Mouse (Mus musculus): Measurements from ENCODE around the gene Vpreb3.
A peak's percentile ranks its signal among the peaks of the same experiment; 100 is the strongest.

Vpreb3 gene

DNA sequence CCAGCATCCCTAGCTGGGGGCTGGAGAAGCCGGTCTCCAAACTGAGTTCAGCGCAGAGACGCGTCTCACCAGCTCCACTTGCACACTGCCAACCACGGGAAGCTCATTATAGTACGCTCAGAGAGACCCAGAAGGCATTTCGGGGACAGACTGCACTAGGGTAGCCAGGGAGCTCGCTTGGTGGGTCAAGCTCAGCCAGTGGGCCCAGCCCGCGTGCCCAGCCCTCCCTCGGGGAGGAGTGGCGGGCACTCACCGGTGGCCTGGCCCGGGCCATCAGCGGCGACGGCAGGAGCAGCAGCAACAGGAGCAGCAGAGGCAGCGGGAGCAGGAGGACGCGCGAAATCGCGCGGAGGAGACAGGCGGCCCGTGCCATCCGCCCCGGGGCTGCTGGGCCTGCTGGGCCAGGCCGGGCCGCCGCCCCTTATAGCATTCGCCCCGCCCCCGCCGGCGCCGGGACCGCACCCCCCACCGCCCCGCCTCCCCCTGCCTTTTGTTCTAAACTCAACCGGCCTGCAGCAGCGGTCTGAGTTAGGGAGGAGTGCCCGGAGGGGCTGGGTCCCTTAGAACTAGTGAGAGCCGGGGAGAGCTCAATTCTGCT, 10.7 kb upstream of the Vpreb3 start:
- peak; percentile 86 for DNase-seq (ENCODE audit: low read depth, low spot score)

DNA sequence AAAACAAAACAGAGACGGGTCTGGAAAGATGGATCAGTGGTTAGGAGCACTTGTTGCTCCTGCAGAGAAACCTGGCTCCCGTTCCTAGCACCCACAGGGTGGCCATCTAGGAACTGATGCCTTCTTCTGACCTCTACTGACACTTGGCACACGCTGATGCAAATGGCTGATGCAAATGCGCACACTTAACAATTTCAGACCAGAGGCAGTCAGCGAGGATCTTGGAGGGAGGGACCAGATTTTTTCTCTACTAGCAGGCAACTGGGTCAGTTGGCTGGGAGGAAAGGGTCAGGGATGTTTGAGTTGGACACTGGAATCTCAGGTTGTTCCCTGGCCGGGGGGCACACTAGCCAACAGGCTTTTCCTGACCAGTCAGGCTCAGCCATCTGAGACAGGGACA, 10.0 kb upstream of the Vpreb3 start, which contains the start of gene Chchd10:
Gene Chchd10 (plus strand): TSS at position 240 of the 400 bp plus-strand sequence.
- DNase-seq (ENCODE audit: low read depth, low spot score): peak; percentile 52

DNA sequence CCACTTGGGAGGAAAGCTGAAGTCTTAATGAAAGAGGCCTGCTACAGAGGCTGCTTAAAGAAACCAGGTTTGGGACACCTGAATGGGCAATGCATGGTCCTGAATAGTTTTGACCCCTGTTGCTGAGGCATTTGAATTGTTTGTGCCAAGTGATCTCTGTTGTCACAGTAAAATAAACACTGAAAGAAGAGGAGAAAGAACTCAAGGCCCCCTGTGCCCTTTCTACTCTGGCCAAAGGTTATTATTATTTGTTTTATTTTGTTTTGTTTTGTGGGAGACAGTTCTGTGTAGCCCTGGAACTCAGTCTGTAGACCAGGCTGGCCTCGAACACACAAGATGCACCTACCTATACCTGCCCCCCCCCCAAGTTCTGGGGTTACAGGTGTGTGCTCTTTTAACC, 7.9 kb upstream of the Vpreb3 start:
- no peak for DNase-seq (ENCODE audit: low read depth, low spot score)

DNA sequence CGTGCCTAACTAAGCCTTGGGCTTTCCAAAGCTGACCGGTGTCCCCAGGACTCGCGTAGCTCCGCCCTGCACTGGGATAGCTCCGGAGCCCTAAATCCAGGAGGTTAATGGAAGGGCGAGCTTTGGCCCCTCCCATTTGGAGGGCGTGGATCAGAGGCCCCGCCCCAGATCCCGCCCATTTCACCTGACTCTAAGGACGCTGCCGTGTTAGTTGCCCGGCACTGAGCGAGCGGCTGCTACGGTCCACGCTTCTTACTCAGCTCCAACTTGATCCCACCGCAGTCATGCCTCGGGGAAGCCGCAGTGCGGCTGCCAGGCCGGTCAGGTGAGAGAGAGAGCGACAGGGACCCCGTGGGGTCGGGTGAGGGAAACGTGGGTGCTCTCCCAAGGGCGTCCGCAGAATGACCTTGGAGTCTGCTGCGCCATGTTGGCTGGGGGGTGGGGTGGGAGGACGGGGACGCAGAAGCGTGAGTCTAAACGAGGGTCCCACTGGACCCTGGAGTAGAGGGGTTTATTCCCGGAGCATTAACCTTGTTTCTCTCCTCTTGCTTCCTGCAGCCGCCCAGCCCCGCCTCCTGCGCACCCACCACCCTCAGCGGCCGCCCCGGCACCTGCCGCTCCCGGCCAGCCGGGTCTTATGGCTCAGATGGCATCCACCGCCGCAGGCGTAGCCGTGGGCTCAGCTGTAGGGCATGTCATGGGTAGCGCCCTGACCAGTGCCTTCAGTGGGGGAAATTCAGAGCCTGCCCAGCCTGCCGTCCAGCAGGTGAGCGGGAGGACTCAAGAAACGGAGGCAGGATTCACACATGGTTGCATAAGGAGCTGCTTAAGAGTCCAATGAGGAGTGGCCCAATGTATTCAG, 6.9 kb upstream of the Vpreb3 start, which contains the start of gene Mmp11:
Gene Mmp11 (minus strand): TSS at position 817 of the 862 bp plus-strand sequence.
- peak; percentile 95 for DNase-seq (ENCODE audit: low read depth, low spot score)

DNA sequence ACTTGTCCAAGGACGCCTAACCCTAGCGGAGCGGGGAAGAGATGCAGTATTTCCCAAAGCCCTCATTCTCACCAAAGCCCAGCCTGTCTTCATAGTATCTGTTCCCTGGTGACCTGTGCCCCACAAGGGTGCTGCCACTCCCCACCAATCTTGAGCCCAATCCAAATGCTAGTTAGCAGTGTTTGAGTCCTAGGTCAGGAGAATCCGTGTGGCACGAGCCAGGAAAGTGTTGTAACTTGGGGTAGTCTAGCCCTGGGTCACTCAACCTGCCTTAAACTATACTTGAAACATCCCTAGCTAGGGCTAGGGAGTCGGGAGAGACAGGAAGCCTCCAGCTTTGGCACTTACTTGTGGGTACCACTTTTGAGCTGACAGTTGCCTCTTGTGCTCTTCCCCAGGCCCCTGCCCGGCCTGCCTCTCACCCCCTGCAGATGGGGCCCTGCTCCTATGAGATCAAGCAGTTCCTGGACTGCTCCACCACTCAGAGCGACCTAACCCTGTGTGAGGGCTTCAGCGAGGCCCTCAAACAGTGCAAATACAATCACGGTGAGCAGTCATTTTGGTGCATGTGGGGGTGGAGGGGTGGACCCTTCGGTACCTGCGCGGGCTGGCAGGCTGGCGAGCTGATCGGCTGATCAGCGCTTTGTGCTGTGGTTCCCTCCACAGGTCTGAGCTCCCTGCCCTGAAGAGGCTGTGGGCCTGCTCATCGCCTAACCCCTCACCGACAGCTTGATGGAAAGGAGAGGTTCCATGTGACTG, 5.8 kb upstream of the Vpreb3 start:
- DNase-seq (ENCODE audit: low read depth, low spot score): peak; percentile 83

DNA sequence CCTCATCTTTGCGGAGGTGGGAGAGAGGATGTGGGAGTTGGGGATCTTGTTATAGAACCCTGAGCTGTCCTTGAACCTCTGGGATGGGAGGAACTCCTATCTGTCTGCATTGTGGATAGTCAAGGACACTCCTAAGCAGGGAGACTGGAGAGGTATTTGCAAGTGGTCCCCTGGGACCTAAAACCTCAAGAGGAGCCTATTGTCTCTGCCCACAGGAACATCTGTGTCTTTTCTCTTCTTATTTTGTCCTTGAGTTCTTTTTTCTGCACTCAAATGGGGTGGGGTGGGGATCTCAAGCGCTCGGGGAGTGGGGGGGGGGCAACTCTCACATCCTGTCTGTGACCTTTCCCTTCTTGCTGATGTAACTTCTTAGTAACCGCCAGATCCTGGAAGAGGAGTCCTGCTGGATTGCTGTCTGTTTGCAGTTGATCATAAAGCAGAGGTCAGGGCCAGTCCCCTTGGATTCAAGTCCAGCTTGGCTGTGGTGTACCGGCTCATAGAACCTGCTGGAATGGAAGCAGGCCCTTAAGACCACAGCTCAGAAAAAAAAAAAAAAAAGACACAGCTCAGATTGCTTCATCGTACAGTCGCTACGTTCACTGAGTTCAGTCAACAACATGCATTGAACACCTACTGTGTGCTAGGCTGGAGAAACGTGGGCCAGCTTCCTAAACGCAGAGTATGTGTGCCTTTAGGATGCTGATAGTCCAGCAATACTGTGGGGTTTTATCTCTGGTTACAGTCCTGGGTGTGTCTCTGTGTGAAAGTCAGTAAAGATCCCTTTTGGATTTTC, 4.8 kb upstream of the Vpreb3 start:
- peak; percentile 99 for DNase-seq (ENCODE audit: low read depth, low spot score)

DNA sequence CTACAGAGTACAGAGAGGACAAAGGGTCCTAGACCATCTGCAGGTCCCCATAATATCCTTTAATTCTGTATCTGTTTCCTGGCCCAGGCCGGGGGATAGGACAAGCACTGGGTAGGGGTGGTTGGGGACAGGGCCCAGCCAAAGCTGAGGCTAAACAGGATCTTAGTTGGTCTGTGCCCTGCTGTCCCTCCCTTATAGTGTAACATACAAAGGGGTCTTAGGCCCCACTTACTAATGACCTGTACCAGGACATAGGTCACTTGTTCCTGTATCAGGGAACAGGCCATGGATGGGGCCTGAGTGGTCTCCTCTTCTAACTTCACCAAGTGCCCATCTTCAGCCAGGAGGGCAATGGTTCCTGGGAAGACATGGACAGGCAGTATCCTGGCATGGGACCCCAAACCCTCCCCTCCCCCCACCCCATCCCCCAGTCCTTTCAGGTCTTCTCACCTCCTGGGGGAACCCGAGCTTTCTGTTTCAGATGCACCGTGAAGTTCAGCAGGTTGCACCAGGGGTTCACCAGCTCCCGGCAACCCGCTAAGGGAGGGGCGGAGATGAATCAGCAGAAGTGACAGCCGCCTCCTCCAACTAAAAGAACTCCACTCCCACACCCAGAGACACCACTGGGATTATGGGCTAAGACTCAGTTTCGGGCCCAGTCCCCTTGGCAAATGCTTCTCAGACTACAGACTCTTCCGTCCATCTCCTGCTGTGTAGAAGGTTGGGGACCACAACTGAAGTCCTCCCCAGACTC, 3.2 kb upstream of the Vpreb3 start:
- DNase-seq (ENCODE audit: low read depth, low spot score): peak; percentile 87

DNA sequence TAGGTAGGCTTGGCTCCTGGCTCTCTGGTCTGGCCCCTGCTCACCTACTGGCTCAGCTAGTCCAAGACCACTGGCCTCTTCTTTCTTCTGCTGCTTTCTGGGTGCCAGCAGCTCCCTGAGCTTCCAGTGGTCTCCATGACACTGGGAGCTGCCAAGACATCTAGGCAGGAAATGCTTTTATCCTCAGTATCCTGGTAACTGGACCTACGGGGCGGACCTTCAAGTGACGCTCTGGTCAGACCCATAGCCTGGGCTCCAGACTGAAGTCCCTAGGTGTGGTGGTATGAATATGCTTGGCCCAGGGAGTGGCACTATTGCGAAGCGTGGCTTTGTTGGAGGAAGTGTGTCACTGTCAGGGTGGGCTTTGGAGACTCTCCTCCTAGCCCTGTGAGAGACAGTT, 2.3 kb upstream of the Vpreb3 start, which contains the start of gene Gm867:
Gene Gm867 (minus strand): TSS at position 153 of the 400 bp plus-strand sequence.
- peak; percentile 46 for DNase-seq (ENCODE audit: low read depth, low spot score)

DNA sequence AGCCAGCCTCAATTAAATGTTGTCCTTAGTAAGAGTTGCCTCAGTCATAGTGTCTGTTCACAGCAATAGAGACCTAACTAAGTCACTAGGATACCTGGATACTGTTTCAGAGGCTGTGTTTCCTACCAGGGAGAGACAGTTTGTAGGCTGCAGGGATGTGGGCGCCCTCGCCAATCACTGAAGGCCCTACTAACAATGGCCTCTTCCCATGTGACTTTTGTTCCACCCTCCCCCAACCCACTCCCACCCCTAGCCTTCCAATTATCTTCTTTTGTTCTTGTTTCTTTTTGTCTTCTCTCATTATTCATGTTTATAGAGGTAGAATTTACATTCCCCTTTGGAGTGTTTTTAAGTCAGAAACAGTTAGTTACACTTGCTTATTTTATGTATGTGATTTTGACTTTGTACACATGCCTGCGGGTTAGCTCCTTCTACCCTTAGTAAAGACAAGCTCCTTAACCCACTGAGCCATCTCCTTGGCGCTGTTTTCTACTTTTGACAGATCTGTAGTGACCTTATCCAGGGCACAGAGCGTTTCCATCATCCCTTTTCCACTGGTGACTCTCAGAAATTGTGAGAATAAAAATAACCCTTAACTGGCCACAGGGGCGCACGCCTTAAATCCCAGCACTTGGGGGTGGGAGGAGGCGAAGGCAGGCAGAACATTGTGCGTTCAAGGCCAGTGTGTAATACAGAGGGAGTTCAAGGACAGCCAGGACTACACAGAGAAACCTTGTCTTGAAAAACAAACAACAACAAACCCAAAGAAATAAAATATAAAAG, 1.6 kb upstream of the Vpreb3 start:
- DNase-seq (ENCODE audit: low read depth, low spot score): peak; percentile 74

DNA sequence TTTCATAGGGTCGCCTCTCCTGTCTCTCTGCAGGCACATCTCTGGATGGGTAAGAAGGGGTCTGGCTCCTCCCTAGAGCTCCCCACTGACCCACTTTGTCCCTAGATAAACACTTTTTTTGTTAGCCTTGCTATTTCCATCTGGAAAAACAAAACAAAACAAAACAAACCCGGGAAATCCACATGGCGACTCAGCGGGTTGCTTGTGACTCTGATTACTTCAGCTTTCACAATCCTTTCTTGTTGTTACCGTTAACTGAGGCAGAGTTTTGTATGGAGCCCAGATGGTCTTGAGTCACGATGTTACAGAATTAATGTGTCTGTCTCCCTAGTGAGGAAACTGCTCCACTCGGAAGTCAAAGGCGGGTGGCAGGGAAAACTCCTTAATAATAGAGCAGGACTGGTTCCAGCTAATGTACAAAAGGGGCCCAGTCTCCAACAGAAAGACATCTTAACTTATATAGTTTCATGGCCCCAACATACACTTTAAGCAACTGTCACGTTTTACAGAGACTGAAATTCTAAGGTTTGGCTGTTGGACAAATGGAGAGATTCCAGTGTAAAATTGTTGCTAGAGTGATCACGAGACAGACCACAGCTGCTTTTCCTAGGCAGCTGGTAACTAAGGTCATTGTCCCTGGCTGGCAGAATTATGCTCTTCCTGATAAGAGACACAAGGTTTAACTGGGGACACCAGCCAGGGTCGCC, 1.4 kb downstream of the Vpreb3 start:
- peak; percentile 75 for DNase-seq (ENCODE audit: low read depth, low spot score)

DNA sequence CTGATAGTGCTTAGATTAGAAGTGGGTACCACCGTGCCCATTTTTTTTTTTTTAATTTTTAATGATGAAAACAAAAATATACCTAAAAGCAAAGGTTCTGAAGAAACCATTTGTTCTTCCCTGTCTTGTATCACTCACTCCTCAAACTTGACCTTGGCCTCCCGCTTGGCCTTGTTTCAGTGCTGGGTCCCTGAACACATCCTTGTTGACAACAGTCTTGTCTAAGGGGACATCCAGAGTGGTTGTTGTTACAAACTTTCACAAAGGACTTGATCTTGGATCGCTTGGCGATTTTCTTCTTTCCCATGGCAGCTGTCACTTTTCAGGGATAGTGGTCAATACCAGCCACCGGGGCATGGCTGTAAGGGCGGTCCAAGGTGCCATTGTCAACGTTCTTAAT, 2.4 kb downstream of the Vpreb3 start:
- no peak for DNase-seq (ENCODE audit: low read depth, low spot score)

DNA sequence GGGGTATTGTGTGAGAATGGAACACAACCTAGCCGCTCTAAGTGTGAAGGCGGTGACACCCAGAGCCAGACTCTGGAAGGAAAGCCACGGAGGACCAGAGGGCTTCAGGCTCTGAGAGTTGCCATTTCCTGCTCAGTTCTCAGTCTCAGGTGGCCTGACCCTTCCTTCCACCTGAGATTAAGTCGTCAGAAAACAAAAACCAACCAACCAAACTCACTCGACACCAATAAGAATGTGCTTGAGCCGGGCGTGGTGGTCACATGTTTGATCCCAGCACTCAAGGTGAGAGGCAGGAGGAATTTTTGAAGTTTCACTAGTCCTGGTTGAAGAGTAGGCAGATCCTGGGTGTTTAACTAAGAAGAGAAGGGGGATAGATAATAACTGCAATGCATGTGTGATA, 3.0 kb downstream of the Vpreb3 start:
- peak; percentile 36 for DNase-seq (ENCODE audit: low read depth, low spot score)

DNA sequence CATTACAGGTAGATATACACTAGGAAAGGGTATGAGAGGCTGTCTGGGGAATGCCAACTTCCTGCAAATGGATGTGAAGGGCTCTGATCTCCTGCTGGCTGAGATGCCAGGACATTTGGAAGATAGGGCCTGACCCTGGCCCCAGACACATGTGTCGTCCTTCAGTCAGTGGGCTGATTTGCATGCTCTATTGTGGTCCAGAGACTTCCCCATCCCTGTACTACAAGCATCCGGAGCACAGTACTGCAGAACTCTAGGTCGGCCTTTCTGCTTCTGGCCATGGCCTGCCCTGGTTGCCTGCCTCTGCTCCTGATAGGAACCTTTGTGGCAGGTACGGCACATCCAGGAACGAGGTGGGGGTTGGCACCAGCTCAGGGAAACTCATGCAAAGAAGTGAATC, 5.2 kb downstream of the Vpreb3 start:
- no peak for DNase-seq (ENCODE audit: low read depth, low spot score)

DNA sequence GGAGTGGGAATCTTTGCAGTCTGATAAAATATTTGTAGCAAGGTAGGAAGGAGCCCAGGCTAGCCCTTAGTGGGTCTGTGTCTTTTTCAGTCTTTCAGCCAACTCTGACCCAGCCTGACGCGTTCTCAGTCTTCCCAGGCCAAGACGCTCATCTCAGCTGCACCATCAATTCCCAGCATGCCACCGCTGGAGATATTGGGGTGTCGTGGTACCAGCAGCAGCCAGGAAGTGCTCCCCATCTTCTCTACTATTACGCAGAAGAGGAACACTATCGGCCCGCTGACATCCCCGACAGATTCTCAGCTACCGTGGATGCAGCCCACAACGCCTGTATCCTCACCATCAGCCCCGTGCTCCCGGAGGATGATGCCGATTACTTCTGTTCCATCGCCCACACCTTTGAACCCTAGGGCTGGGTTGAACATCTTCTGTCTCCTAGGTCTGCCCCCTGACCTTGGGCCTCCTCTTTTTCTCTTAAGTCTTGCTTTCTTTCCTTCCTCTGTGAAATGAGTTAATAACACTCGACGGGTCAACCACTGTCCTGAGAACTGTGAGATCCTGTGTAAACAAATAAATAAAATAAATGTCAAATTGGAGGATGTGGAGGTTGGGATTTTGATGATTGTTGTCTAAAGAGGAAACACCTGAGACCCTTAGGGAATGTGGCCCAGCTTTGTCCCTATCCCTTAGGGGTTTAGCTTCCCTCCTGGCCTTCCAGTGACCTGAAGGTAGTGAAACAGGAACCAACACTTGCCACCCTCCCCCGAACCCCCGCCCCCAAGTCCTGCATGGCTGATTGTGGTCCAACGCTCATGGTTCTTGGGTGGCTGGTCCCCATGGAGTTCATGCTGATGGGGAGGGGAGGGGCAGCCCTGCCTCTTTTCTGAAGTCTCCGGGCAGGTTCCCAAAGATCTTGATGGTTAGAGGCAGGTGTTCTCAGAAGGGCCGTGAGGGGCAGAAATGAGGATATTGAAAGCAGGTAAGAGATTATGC, 6.5 kb downstream of the Vpreb3 start:
- no peak for DNase-seq (ENCODE audit: low read depth, low spot score)

DNA sequence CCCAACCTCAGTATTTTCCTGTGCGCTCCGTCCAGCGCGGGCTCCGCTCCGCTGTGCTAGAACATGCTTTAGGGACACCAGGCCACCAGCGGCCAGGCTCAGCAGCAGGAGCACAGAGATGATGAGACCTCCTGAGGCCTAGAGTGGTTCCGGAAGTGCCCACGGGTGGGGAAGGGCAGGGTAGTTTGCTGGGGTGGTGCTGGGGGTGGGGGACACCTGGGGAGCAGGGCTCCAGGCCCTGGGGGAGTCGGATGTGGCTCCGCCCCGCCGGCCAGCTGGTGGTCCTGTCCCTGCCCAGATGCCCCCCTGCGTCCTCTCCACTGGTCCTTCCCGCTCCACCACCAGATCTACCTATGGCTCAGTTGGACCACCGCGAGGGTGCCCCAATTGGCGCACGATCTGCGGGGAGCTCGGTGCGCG, 7.9 kb downstream of the Vpreb3 start:
- DNase-seq (ENCODE audit: low read depth, low spot score): no peak

DNA sequence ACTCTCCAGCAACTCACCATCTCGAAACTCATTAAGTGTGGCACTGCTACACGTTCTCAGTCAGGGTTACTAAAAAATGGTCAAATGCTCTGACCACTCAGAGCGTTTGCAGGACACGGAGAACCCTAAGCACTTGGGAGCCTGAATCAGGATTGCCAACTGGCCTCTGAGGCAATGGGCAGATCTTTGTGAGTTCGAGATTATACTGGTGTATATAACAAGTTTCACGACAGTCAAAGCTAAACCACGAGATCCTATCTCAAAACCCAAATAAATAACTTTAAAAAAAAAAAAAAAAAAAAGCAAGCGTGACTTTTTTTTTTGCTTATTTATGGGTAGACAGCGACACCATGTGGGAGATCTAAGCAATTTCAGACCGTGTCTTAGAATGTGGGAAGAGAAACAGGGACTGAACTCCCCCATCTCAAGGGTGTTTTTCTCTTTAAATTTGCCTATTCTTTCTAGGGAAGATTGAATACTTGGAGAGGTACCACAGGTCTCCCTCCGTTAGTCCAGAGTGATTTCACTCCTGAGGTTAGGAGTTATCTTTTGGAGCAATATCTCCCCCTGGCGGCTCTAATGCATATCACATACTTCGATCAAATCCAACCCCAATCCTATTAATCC, 8.7 kb downstream of the Vpreb3 start:
- peak; percentile 70 for DNase-seq (ENCODE audit: low read depth, low spot score)

DNA sequence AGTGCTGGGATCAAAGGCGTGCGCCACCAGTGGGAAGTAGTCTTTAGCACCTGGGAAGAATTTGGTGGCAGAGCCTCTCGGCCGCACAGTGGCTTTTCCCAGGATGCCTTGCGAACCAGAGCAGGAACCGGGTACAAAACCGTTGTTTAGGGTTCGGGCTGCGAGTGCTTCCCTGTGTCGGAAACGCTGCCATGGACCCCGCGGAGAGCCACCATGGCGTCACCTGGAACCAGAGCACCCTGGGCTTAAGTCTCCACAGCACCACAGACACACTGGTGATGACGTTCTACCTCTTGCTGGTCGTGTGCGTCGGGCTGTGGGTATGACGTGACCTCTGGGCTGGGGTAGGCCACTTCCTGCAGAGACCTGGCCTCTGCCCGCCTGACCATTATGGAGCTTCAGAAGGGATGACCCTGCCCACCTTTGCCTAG, 11.5 kb downstream of the Vpreb3 start, which contains the start of gene Gm5134:
Gene Gm5134 (plus strand): TSS at position 134 of the 431 bp plus-strand sequence.
- DNase-seq (ENCODE audit: low read depth, low spot score): peak; percentile 71

Data from R1 (cell line).